Comparison of ENCODE assay signal across 9 mouse cellular contexts in genomic region chr3:105452556-105453213, GRCm38 (mm10). TPM values are rescaled to one million over a fixed set of nuclear protein-coding genes. Genes with fewer than 3 reads are reported as not detected.
DNase-seq lines count a peak whose midpoint lies in the region; ATAC-seq and TF ChIP-seq lines count a peak whose summit lies in the region.
"Had no signal": no experiment of that assay in that cellular context is flagged by ENCODE, and none has a peak within 500 bp of the region (broad histone marks: within the 10 kb centered on the region; RNA-seq: fewer than 3 reads in every experiment).

No protein-coding gene starts in this region.

- no peak for TF ChIP-seq CTCF in left cerebral cortex, adult 2 months (IDR thresholded peaks at IDR 0.05)

- H3K9me3 ChIP-seq in embryonic facial prominence, embryonic 14.5 days (ENCODE audit: control insufficient read depth, low read length), result no peaks in the 10 kb centered on the region
- H3K9me3 ChIP-seq in midbrain, embryonic 12.5 days, result no peaks in the 10 kb centered on the region
- no peaks in the 10 kb centered on the region for H3K9me3 ChIP-seq in stomach, embryonic 16.5 days (replicated peaks; ENCODE audit: control insufficient read depth, low read length)

- peak; percentile 66 for ATAC-seq in embryonic facial prominence, embryonic 14.5 days (ENCODE audit: low read depth)
- ATAC-seq in midbrain, embryonic 12.5 days (ENCODE audit: low FRiP score, low read depth), result peak; percentile 54
- ATAC-seq in stomach, embryonic 16.5 days (ENCODE audit: insufficient read depth, low FRiP score), result peak; percentile 41

- H3K36me3 ChIP-seq in embryonic facial prominence, embryonic 14.5 days (ENCODE audit: control insufficient read depth, insufficient read depth, low read length), result no peaks in the 10 kb centered on the region
- H3K36me3 ChIP-seq in midbrain, embryonic 12.5 days, result no peaks in the 10 kb centered on the region
- H3K36me3 ChIP-seq in stomach, embryonic 16.5 days (ENCODE audit: control insufficient read depth, insufficient read depth, low read length), result no peaks in the 10 kb centered on the region

- intact Hi-C loops in heart, postnatal 36 days (cut with DNase I), result loop anchor here (5.0 to 10.0 kb wide), 3 partner anchors 65 to 452 kb away; no protein-coding TSS in a partner anchor
- intact Hi-C loops in left cerebral cortex, adult 2 months (cut with DNase I), result loop anchor here (1.0 to 5.0 kb wide), 4 partner anchors 37 to 200 kb away; no protein-coding TSS in a partner anchor

- no peak overlapping the region for H3K27ac ChIP-seq in embryonic facial prominence, embryonic 14.5 days (replicated peaks; ENCODE audit: low read depth, low read length)
- H3K27ac ChIP-seq in left cerebral cortex, adult 2 months, result peak overlapping the region; percentile 91
- H3K27ac ChIP-seq in midbrain, embryonic 12.5 days (replicated peaks), result peak overlapping the region; percentile 77
- H3K27ac ChIP-seq in stomach, embryonic 16.5 days (ENCODE audit: low read length), result peak overlapping the region; percentile 76

- under 1% methylated on average over 15 of the region's 60 CpGs for WGBS in embryonic facial prominence, embryonic 14.5 days
- WGBS in midbrain, embryonic 12.5 days, result under 1% methylated on average over 46 of the region's 60 CpGs
- WGBS in stomach, embryonic 16.5 days, result under 1% methylated on average over 53 of the region's 60 CpGs

- H3K4me3 ChIP-seq in embryonic facial prominence, embryonic 14.5 days (ENCODE audit: low read depth, low read length), result peak overlapping the region; percentile 62
- H3K4me3 ChIP-seq in left cerebral cortex, adult 2 months, result peak overlapping the region; percentile 80
- peak overlapping the region; percentile 76 for H3K4me3 ChIP-seq in midbrain, embryonic 12.5 days
- H3K4me3 ChIP-seq in stomach, embryonic 16.5 days (replicated peaks; ENCODE audit: low read length), result peak overlapping the region; percentile 64

- peak; percentile 59 for DNase-seq in Muller cell, postnatal 12 days (ENCODE audit: inconsistent ontology term)
- peak; percentile 5 for DNase-seq in adrenal gland, adult 8-10 months
- peak; percentile 31 for DNase-seq in embryonic facial prominence, embryonic 14.5 days (ENCODE audit: low spot score)
- DNase-seq in heart, postnatal 36 days, result peak; percentile 33 to 61
- DNase-seq in left cerebral cortex, adult 2 months (ENCODE audit: extremely low spot score in 1 of 2, low spot score in 2 of 2), result peak; percentile 52 to 60
- no peak for DNase-seq in MN1 (ENCODE audit: low spot score)

- peak overlapping the region; percentile 67 for H3K9ac ChIP-seq in embryonic facial prominence, embryonic 14.5 days (ENCODE audit: low read depth, low read length)
- H3K9ac ChIP-seq in midbrain, embryonic 12.5 days (replicated peaks), result peak overlapping the region; percentile 84
- peak overlapping the region; percentile 77 for H3K9ac ChIP-seq in stomach, embryonic 16.5 days (ENCODE audit: low read length)

- H3K4me1 ChIP-seq in embryonic facial prominence, embryonic 14.5 days (ENCODE audit: control insufficient read depth, insufficient read depth, low read length), result no peaks in the 10 kb centered on the region
- H3K4me1 ChIP-seq in midbrain, embryonic 12.5 days, result peaks cover 27% of the 10 kb centered on the region
- H3K4me1 ChIP-seq in stomach, embryonic 16.5 days (ENCODE audit: control insufficient read depth, insufficient read depth, low read length), result peaks cover 14% of the 10 kb centered on the region; the same call in 1 of the 2 replicates

- H3K27me3 ChIP-seq in embryonic facial prominence, embryonic 14.5 days (replicated peaks; ENCODE audit: control insufficient read depth, insufficient read depth, low read length), result peaks cover 68% of the 10 kb centered on the region
- H3K27me3 ChIP-seq in midbrain, embryonic 12.5 days, result peaks cover 66% of the 10 kb centered on the region
- H3K27me3 ChIP-seq in stomach, embryonic 16.5 days (ENCODE audit: control insufficient read depth, insufficient read depth, low read length), result peaks cover 42% of the 10 kb centered on the region

- H3K4me2 ChIP-seq in embryonic facial prominence, embryonic 14.5 days (ENCODE audit: low read depth, low read length), result peak overlapping the region; percentile 100
- H3K4me2 ChIP-seq in midbrain, embryonic 12.5 days (replicated peaks), result peak overlapping the region; percentile 96
- H3K4me2 ChIP-seq in stomach, embryonic 16.5 days (ENCODE audit: low read depth, low read length), result peak overlapping the region; percentile 99

RNA-seq across cellular contexts. Expression of gene Kcnd3, which starts 0.6 kb away (rescaled TPM):
- 10 to 100 TPM in 2 of 4 experiments, 1 to 10 TPM in 2; 5.2 to 15.0 (median 10.0) TPM for total RNA-seq in adrenal gland, adult 8-10 months (2022)
- polyA plus RNA-seq in embryonic facial prominence, embryonic 14.5 days (2014; fragmentation: Nextera tagmentation; extraction: Ambion mirVana), result 0.88 and 0.93 TPM in 2 replicates
- total RNA-seq in heart, postnatal 36 days (2021), result 10 to 100 TPM in 1 of 2 experiments, 1 to 10 TPM in 1; 9.5 to 10.0 TPM
- 10 to 100 TPM; 60.0 to 62.0 TPM for total RNA-seq in left cerebral cortex, adult 2 months (2021)
- polyA plus RNA-seq in midbrain, embryonic 12.5 days (2016; fragmentation: Nextera tagmentation; extraction: Ambion mirVana), result 5.1 TPM in 2 replicates
- 4.8 and 5.6 TPM in 2 replicates for polyA plus RNA-seq in stomach, embryonic 16.5 days (2015; fragmentation: Nextera tagmentation; extraction: Ambion mirVana)
- total RNA-seq: neutrophil, adult 5-6 weeks had no signal
